Mouse (Mus musculus): ENCODE measurements around the gene Btbd2.
"Not testable (repeated sequence)": the region's sequence is repeated elsewhere in the genome, so short reads cannot be mapped to it uniquely, and the experiment has no call there.

The Btbd2 gene

GRCm38 (mm10) chr10:80669737-80670485 is 13.0 kb upstream of the Btbd2 start:
- DNase-seq (ENCODE audit: low spot score): peak; percentile 85

DNA sequence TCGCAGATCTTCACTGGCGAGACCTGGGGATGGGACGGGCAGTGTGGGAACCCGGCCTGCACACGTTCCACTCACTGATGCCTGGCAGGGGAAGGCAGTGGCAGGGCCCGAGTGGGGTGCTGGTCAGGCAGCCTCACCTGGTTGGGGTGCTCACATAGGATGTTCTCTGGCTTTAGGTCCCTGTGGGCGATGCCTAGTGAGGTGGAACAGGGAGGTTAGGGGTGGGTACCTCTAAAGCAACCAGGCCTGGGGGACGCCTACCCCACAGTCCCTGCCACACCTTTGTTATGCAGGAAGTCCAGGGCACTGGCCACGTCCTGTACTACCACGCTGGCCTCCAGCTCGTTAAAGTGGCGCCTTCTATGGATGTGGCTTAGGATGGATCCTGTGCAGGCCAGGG is 12.1 kb upstream of the Btbd2 start:
- DNase-seq (ENCODE audit: low spot score): no peak

DNA sequence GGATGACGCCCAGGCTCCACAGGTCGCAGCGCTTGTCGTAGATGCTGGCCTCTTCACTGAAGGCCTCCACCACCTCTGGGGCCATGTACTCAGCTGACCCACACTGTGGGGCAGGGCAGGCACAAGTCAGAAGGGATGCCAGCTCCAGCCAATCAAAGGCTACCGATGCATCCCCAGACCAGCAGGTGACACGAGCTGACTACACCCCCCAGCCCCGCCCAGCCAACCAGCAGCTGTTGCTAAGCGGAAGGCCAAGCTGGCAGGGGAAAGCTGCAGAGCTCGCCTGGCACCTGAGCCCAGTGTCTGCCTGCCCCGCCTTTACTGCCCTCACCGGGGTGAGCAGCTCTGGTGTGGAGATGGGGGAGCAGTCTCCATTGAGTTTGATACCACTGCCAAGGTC is 11.7 kb upstream of the Btbd2 start:
- peak; percentile 67 for DNase-seq (ENCODE audit: low spot score)

GRCm38 (mm10) chr10:80666837-80667412 is 10.1 kb upstream of the Btbd2 start:
- no peak for DNase-seq (ENCODE audit: low spot score)

DNA sequence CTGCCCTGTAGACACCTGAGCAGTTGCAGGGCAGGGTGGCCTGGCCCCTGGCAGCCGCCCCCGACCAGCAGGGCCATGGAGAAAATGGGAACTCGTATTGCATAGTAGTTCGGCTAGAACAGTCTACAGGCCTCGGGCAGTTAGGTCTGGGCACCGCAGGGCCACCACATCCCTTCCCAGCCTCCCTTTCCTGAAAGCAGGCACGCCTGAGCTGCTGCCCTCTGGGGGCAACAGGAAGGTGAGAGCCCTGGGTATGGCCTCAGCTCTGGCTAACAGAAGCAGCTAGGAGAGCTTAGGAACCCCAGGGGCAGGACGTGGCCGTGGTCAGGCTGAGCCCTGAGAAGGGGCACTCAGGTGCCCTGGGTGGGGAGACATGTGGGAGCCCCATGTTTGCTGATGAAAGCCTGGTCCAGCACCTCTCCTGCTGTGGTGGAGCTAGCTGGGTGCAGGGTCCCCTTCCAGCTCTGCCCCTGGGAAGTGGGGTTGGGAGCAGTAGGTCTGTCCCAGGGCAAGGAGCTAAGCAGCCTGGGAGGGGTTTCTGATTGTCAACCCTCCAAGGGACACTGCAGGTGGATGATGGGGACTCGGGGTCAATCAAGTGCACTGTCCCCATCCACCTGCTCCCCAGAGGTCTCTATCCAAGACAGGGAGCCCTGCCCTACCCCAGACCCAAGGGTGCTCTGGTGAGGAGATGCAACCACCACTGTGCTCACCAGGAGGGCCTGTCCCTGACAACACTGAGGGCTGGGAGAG is 9.3 kb upstream of the Btbd2 start:
- DNase-seq (ENCODE audit: low spot score): no peak

- no peak for DNase-seq (ENCODE audit: low spot score)
Observed at GRCm38 (mm10) chr10:80665459-80665858, 8.6 kb upstream of the Btbd2 start.

DNA sequence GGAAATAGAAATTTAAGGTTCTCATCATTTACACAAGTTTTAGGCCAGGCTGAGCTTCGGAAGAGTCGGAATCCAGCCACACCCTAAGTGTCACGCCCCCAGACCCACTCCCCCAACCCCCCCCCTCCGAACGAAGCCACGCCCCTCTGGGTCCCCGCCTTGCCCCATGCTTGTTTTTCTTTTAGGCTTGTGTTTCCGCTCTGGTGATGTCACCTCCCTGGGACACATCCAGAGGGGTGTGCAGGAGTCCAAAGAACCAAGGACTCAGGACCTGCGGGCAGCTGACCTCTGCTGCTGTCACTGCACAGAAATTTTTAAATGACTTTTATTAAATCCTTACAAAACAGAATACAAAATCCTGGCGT is 8.1 kb upstream of the Btbd2 start:
- DNase-seq (ENCODE audit: low spot score): peak; percentile 87

DNA sequence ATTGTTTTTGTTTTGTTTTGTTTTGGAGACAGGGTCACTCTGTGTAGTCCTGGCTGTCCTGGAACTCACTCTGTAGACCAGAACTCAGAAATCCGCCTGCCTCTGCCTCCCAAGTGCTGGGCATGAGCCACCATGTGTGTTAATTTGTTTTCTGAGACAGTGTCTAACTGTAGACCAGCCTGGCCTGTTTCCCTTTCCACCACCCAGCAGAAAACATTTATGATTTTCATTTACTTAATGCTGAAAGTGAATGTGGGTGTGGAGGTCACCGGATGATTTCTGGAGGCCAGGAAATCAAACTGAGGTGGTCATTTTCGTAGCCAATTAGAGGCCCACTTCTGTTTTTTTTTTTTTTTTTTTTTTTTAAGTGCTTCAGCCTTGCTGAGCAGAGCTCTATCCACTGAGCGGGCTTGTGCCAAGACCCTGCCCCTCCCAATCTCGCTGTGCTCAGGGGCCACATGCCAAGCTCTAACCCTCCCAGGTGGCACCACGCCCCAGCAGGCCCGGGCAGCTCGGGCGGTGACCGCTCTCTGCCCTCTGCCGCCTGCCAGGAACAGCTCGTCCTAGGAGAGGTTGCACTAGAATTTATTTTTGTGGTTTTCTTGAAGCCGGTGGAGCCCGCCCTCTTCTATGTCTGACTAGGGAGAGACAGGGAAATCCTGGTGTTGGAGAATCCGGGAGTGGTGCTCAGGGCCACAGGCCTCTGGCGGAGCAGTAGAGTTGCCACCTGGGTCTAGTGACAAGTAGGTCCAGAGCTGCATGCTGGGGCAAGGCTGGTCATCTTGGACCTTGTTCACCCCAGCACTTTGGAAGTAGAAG is 7.5 kb upstream of the Btbd2 start:
- peak; percentile 96 for DNase-seq (ENCODE audit: low spot score)

- no peak for DNase-seq (ENCODE audit: low spot score)
Observed at GRCm38 (mm10) chr10:80663485-80664196, 6.8 kb upstream of the Btbd2 start.

DNA sequence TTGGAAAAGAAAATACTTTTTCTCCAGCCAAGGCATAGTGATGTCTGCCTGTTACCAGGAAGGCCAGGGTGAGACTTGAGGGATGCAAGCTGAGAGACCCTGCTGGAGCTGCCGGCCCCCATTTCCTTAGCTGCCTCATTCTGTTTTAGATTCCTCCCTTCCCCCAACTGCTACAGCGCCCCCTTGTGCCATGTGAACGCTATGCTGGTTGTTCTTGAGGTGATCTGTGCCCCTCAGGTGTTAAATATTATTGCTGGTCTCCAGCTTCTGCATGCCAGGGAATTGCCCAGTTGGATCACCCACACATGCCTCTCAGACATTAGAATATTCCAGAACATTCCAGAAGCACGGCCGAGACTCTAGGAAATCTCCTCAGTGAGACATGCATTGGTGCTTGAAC is 4.3 kb upstream of the Btbd2 start:
- DNase-seq (ENCODE audit: low spot score): peak; percentile 57

DNA sequence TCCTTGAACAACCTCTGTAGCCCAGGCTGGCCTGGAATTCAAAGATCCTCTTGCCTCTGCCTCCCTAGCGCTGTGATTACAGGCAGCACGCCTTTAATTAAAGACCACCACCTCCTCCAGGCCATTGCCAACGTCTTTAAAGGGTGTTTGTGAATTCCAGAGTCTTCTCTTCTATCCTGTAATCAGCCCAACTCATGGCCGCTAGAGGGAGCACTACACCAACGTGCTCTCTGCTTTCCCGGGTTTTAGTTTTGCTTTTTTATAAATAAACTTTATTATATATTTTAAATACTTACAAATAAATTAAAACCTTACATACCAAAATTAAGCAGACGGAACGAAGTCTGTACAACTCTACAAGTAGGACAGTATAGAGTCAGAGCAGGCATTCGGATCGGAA is 2.3 kb upstream of the Btbd2 start:
- peak; percentile 76 for DNase-seq (ENCODE audit: low spot score)

DNA sequence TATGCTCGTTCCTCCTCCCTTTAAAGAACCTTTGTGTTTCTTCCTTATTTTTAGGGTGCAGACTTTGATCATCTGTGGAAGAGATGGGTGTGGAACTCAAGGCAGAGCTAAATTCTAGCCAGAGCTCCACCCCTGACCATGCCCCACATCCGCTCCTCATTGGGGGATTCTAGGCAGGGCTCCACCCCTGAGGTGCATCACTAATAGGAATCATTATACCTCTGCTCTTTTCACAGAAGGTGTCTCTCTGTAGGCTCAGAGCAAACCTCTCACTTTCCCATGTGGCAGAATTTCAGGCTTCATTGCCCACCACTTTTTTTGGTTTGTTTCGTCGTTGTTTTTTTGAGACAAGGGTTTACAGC is 2.0 kb upstream of the Btbd2 start:
- DNase-seq (ENCODE audit: low spot score): no peak

DNA sequence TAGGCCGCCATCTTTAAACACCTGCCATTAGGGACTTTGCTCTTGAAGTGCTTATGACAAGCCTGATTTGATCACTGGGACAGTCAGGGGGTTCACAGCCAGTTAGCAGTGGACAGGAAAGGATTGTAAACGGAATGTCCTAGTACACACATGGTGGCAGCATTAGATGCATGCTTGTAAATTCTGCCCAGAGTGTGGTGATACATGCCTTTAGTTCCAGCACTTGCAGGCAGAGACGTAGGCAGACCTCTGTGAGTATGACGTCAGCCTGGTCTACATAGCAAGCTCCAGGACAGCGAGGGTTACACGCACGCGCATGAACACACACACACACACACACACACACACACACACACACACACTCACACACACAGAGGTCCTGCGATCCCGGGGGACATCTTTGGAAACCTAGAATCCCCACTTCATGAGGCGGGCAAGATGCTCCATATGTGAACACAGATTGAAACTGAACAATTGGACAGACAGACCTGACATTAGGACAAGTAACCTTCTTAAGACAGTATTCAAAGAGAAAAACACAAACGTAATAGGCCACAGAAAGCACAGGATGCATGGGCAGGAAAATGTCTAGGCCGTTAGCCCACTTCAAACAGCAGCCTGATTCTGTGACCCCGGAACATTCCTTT is 1.4 kb upstream of the Btbd2 start:
- no peak for DNase-seq (ENCODE audit: low spot score)

- peak; percentile 96 for DNase-seq (ENCODE audit: low spot score)
Observed at GRCm38 (mm10) chr10:80656130-80656862, 575 bp downstream of the Btbd2 start.

DNA sequence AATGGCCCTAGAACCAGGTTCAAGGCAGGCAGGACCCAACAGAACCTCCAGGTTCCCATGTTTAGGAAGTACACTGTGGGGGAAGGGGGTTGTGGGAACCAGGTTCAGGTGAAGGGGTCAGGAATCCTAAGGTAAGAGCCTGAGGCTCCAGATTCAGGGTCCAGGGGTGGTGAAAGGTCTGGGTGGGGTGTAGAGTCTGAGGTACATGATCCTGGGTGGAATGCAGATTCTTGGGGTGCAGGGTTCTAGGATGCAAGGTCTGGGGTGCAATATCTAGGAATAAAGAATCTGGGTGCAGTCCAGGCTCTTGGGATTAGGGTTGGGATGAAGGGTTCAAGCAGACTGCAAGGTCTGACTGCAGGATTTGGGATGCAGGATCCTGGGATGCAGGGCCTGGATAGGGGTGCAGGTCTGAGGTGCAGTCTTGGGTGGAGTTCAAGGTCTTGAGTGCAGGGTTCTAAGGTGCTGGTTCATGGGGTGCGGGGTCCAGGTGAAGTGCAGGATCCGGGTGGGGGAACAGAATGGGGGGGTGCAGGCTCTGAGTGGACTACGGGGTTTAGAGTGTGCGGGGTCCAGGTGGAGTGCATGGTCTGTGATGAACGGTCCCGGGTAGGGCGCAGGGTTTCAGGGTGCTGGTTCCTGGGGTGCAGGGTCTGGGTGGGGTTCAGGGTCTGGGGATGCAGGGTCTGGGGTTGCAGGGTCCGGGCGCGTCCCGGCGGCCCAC is 1.3 kb downstream of the Btbd2 start:
- DNase-seq (ENCODE audit: low spot score): no peak

DNA sequence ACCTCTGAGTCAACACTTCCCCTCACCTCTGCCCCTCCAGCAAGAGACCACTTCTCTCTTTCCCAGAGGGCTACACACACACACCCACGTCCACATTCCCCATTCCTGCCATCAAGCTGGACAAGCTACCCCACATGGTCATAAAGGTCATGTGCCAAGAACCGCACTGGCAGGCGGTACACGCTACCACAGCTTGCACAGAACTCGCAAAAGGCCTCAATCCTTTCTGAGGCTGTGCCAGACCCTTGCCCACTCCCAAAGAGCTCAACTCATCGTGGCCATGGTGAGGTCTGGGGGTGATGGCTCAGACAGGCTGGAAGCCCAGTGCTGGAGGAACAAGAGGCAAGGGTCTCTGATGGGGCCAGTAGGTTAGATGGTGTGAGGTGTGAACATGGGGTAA is 2.0 kb downstream of the Btbd2 start:
- DNase-seq (ENCODE audit: low spot score): no peak

DNA sequence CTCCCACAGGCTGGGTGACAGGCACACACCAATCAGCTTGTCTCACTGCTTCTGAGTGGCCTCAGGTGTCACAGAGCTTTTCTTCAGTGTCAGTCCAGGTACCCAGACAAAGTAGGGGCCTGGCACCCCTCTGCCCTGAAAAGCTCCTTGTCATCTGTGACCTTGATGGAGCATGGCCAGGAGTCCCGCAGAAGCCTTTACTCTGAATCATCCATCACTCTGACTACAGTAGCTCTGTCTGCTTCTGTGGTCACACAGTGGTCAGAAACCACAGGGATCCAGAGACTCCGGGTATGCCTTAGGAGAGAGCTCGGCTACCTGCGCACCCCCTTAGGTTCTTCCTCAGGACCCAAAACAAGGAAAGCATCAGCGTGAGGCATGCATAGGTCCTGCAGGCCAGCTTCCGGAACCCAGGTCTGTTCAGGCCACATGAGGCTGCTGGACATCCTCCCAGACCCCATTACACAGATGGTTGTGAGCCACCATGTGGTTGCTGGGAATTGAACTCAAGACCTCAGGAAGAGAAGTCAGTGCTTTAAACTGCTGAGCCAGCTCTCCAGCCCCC is 3.6 kb downstream of the Btbd2 start:
- no peak for DNase-seq (ENCODE audit: low spot score)

DNA sequence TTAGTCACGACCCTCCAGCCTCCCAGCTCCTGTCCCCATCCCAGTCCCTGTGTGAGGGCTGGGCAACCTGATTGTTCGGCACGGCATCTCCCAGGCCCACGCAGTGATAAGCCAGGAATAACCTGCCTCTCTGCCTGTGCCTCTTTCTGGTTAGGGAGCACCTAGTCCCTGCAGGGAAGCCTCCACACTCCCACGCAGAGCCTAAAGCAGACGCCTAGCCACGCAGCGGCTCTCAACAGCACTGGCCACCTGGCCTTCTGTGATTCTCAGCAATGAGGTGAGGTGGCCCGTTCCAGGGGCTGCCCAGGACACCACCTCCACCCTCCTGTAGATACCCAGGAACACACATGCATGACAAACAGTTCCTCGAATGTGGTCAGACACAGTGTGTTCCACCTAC is 6.5 kb downstream of the Btbd2 start:
- no peak for DNase-seq (ENCODE audit: low spot score)

- DNase-seq (ENCODE audit: low spot score): not testable (repeated sequence)
Observed at GRCm38 (mm10) chr10:80649910-80650309, 7.0 kb downstream of the Btbd2 start.

DNA sequence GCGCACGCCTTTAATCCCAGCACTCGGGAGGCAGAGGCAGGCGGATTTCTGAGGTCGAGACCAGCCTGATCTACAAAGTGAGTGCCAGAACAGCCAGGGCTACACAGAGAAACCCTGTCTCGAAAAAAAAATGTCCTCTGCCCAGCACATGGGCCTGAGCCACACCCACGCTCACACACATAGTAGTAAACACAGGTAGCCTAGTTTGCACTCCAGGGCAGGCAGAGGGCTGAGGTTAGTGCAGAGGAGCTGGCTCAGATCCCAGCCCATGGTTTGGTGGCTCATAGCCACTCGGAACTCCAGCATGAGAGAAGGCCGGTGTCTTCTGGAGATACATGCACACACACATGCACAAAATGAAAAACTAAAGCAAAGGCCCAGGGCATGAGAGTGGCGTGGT is 9.9 kb downstream of the Btbd2 start:
- DNase-seq (ENCODE audit: low spot score): no peak
